Mouse (Mus musculus): ENCODE results near the gene Polr2g. TPM values are rescaled to one million over a fixed set of nuclear protein-coding genes. Genes with fewer than 3 reads are reported as not detected.

Polr2g gene
- total and polyA plus RNA-seq, 2 experiments: 13.2 to 26.6 TPM

- Histone ChIP-seq H3K36me3 (ENCODE audit: control insufficient read depth, insufficient read depth, low read length) (peaks cover 56% of the 10 kb centered on the region), H3K27me3 (ENCODE audit: control insufficient read depth, insufficient read depth, low read length) (no peaks in the 10 kb centered on the region), H3K79me2 (ENCODE audit: control insufficient read depth, insufficient read depth, low read length) (peaks cover 20% of the 10 kb centered on the region; the same call in 1 of the 2 replicates), H3K9ac (ENCODE audit: low read depth, low read length) (no peak overlapping the region), H3K27ac (replicated peaks; ENCODE audit: insufficient read depth, low read depth, low read length) (no peak overlapping the region), H3K4me1 (ENCODE audit: control insufficient read depth, insufficient read depth, low read length) (0 out of 2 replicates have a peak, but pooled peaks cover 2% of the 10 kb centered on the region), H3K4me3 (ENCODE audit: insufficient read depth, low read depth, low read length) (no peak overlapping the region)
- no peak for DNase-seq (ENCODE audit: extremely low read depth, low read depth, low spot score)
- 89% methylated on average over 4 of the region's 4 CpGs for WGBS
- TF ChIP-seq CTCF (IDR thresholded peaks at IDR 0.05; ENCODE audit: low read depth, low read length): no peak
- no peak for TF ChIP-seq POLR2A (IDR thresholded peaks at IDR 0.05; ENCODE audit: extremely low read depth, insufficient read depth, low read length)
Observed at GRCm38 (mm10) chr19:8763276-8763675, 35.1 kb downstream of the Polr2g start.

GRCm38 (mm10) chr19:8760757-8761156 lies 37.6 kb downstream of the Polr2g start:
- Histone ChIP-seq H3K36me3 (ENCODE audit: control insufficient read depth, insufficient read depth, low read length) (peaks cover 32% of the 10 kb centered on the region), H3K9ac (ENCODE audit: low read depth, low read length) (no peak overlapping the region), H3K27ac (replicated peaks; ENCODE audit: insufficient read depth, low read depth, low read length) (no peak overlapping the region), H3K4me3 (ENCODE audit: insufficient read depth, low read depth, low read length) (no peak overlapping the region), H3K79me2 (ENCODE audit: control insufficient read depth, insufficient read depth, low read length) (peaks cover 26% of the 10 kb centered on the region; the same call in 1 of the 2 replicates), H3K27me3 (ENCODE audit: control insufficient read depth, insufficient read depth, low read length) (no peaks in the 10 kb centered on the region), H3K4me1 (ENCODE audit: control insufficient read depth, insufficient read depth, low read length) (peaks cover 10% of the 10 kb centered on the region; the same call in 1 of the 2 replicates)
- TF ChIP-seq POLR2A (IDR thresholded peaks at IDR 0.05; ENCODE audit: extremely low read depth, insufficient read depth, low read length) (no peak), CTCF (IDR thresholded peaks at IDR 0.05; ENCODE audit: low read depth, low read length) (no peak)
- DNase-seq (ENCODE audit: extremely low read depth, low read depth, low spot score): no peak
- 98% methylated on average over 2 of the region's 2 CpGs for WGBS

GRCm38 (mm10) chr19:8758899-8759298 lies 39.5 kb downstream of the Polr2g start:
- Histone ChIP-seq H3K4me3 (ENCODE audit: insufficient read depth, low read depth, low read length) (no peak overlapping the region), H3K4me1 (ENCODE audit: control insufficient read depth, insufficient read depth, low read length) (peaks cover 13% of the 10 kb centered on the region; the same call in 1 of the 2 replicates), H3K27ac (replicated peaks; ENCODE audit: insufficient read depth, low read depth, low read length) (no peak overlapping the region), H3K9ac (ENCODE audit: low read depth, low read length) (no peak overlapping the region), H3K36me3 (ENCODE audit: control insufficient read depth, insufficient read depth, low read length) (peaks cover 20% of the 10 kb centered on the region), H3K79me2 (ENCODE audit: control insufficient read depth, insufficient read depth, low read length) (peaks cover 26% of the 10 kb centered on the region; the same call in 1 of the 2 replicates), H3K27me3 (ENCODE audit: control insufficient read depth, insufficient read depth, low read length) (no peaks in the 10 kb centered on the region)
- TF ChIP-seq POLR2A (IDR thresholded peaks at IDR 0.05; ENCODE audit: extremely low read depth, insufficient read depth, low read length) (no peak), CTCF (IDR thresholded peaks at IDR 0.05; ENCODE audit: low read depth, low read length) (no peak)
- 72% methylated on average over 2 of the region's 2 CpGs for WGBS
- no peak for DNase-seq (ENCODE audit: extremely low read depth, low read depth, low spot score)

GRCm38 (mm10) chr19:8757471-8757998 lies 40.8 kb downstream of the Polr2g start:
- WGBS: under 1% methylated on average over 14 of the region's 14 CpGs
- Histone ChIP-seq H3K36me3 (ENCODE audit: control insufficient read depth, insufficient read depth, low read length) (peaks cover 14% of the 10 kb centered on the region), H3K4me3 (ENCODE audit: insufficient read depth, low read depth, low read length) (peak overlapping the region; percentile 88), H3K79me2 (ENCODE audit: control insufficient read depth, insufficient read depth, low read length) (peaks cover 26% of the 10 kb centered on the region; the same call in 1 of the 2 replicates), H3K27ac (replicated peaks; ENCODE audit: insufficient read depth, low read depth, low read length) (peak overlapping the region; percentile 53), H3K9ac (ENCODE audit: low read depth, low read length) (peak overlapping the region; percentile 97), H3K27me3 (ENCODE audit: control insufficient read depth, insufficient read depth, low read length) (no peaks in the 10 kb centered on the region), H3K4me1 (ENCODE audit: control insufficient read depth, insufficient read depth, low read length) (peaks cover 13% of the 10 kb centered on the region; the same call in 1 of the 2 replicates)
- TF ChIP-seq POLR2A (IDR thresholded peaks at IDR 0.05; ENCODE audit: extremely low read depth, insufficient read depth, low read length) (no peak), CTCF (IDR thresholded peaks at IDR 0.05; ENCODE audit: low read depth, low read length) (no peak)
- DNase-seq (ENCODE audit: extremely low read depth, low read depth, low spot score): no peak

GRCm38 (mm10) chr19:8756635-8757387 lies 41.6 kb downstream of the Polr2g start, which contains the start of gene Nxf1:
Gene Nxf1 (plus strand): TSS chr19:8757073.
- Histone ChIP-seq H3K4me3 (ENCODE audit: insufficient read depth, low read depth, low read length) (peak within 1 kb of the TSS; percentile 88), H3K9ac (ENCODE audit: low read depth, low read length) (peak within 1 kb of the TSS; percentile 97), H3K36me3 (ENCODE audit: control insufficient read depth, insufficient read depth, low read length) (peaks cover 19% of the 10 kb centered on the region), H3K27ac (replicated peaks; ENCODE audit: insufficient read depth, low read depth, low read length) (peak within 1 kb of the TSS; percentile 92), H3K27me3 (ENCODE audit: control insufficient read depth, insufficient read depth, low read length) (no peaks in the 10 kb centered on the region), H3K4me1 (ENCODE audit: control insufficient read depth, insufficient read depth, low read length) (peaks cover 13% of the 10 kb centered on the region; the same call in 1 of the 2 replicates), H3K79me2 (ENCODE audit: control insufficient read depth, insufficient read depth, low read length) (peaks cover 26% of the 10 kb centered on the region; the same call in 1 of the 2 replicates)
- under 1% methylated on average over 75 of the region's 75 CpGs for WGBS
- peak; percentile 74 for DNase-seq (ENCODE audit: extremely low read depth, low read depth, low spot score)
- TF ChIP-seq CTCF (IDR thresholded peaks at IDR 0.05; ENCODE audit: low read depth, low read length) (no peak), POLR2A (IDR thresholded peaks at IDR 0.05; ENCODE audit: extremely low read depth, insufficient read depth, low read length) (peak; percentile 84)
